Mouse (Mus musculus) forebrain, embryonic 10.5 days (tissue): ENCODE measurements at regions not wholly inside any gene's neighbourhood (a gene's known extent, or its start where the extent isn't known, plus 50 kb on each side); places are given as distances from the start of the nearest gene placed in this dataset.

ENCODE experiments used
- DNase-seq: peaks from one replicate; pipeline ENCODE4 v3.0.0-alpha.2; 2017; ENCODE audit warnings: low spot score; ENCODE audit errors: extremely low spot score
- H3K27ac ChIP-seq: fragments of 300-500 bp; sonication (generic); 2 replicates; pipeline ENCODE4 v1.5.1; 2016; ENCODE audit warnings: mild to moderate bottlenecking
- H3K27me3 ChIP-seq: fragments of 300-500 bp; sonication (generic); 2 replicates; pipeline ENCODE4 v1.6.1; 2016; ENCODE audit warnings: mild to moderate bottlenecking; ENCODE audit not compliant: poor library complexity, severe bottlenecking
- H3K36me3 ChIP-seq: fragments of 300-500 bp; sonication (generic); replicated peaks from 2 replicates; pipeline ENCODE4 v1.6.1; 2016; ENCODE audit warnings: mild to moderate bottlenecking, moderate library complexity
- H3K4me1 ChIP-seq: fragments of 300-500 bp; sonication (generic); 2 replicates; pipeline ENCODE4 v1.6.1; 2016
- H3K4me3 ChIP-seq: fragments of 300-500 bp; sonication (generic); 2 replicates; pipeline ENCODE4 v1.5.1; 2016; ENCODE audit warnings: mild to moderate bottlenecking, moderate library complexity
- H3K9me3 ChIP-seq: fragments of 300-500 bp; sonication (generic); 2 replicates; pipeline ENCODE4 v1.6.1; 2016; ENCODE audit warnings: mild to moderate bottlenecking, moderate library complexity
- whole genome bisulfite sequencing: fragments of 180-500 bp; shearing (Covaris S2); methylation state at CpG from one replicate; pipeline ENCODE4 v1.1.7; 2016; 5-methylcytosine and 5-hydroxymethylcytosine counted together

GRCm38 (mm10) chr15:96834162-96834843 is 134.8 kb upstream of the Slc38a2 start:
- no peaks in the 10 kb centered on the region for H3K9me3 ChIP-seq
- no peaks in the 10 kb centered on the region for H3K27me3 ChIP-seq
- WGBS = 89% methylated on average over 10 of the region's 10 CpGs
- H3K4me3 ChIP-seq = no peak overlapping the region
- no peaks in the 10 kb centered on the region for H3K4me1 ChIP-seq
- no peak overlapping the region for H3K27ac ChIP-seq
- DNase-seq = no peak
- H3K36me3 ChIP-seq = no peaks in the 10 kb centered on the region

GRCm38 (mm10) chr15:96832389-96832788 is 132.9 kb upstream of the Slc38a2 start:
- H3K36me3 ChIP-seq = no peaks in the 10 kb centered on the region
- H3K9me3 ChIP-seq = no peaks in the 10 kb centered on the region
- H3K4me1 ChIP-seq = no peaks in the 10 kb centered on the region
- 91% methylated on average over 10 of the region's 10 CpGs for WGBS
- no peak overlapping the region for H3K4me3 ChIP-seq
- no peak overlapping the region for H3K27ac ChIP-seq
- no peak for DNase-seq
- H3K27me3 ChIP-seq = no peaks in the 10 kb centered on the region

GRCm38 (mm10) chr15:96831256-96831655 is 131.7 kb upstream of the Slc38a2 start:
- no peaks in the 10 kb centered on the region for H3K27me3 ChIP-seq
- 93% methylated on average over 10 of the region's 10 CpGs for WGBS
- H3K27ac ChIP-seq = no peak overlapping the region
- DNase-seq = no peak
- no peak overlapping the region for H3K4me3 ChIP-seq
- no peaks in the 10 kb centered on the region for H3K36me3 ChIP-seq
- no peaks in the 10 kb centered on the region for H3K4me1 ChIP-seq
- H3K9me3 ChIP-seq = no peaks in the 10 kb centered on the region

GRCm38 (mm10) chr15:96830578-96830977 is 131.0 kb upstream of the Slc38a2 start:
- Histone ChIP-seq H3K4me1 (no peaks in the 10 kb centered on the region), H3K4me3 (no peak overlapping the region), H3K9me3 (no peaks in the 10 kb centered on the region), H3K27ac (no peak overlapping the region), H3K36me3 (no peaks in the 10 kb centered on the region), H3K27me3 (no peaks in the 10 kb centered on the region)
- 93% methylated on average over 11 of the region's 11 CpGs for WGBS
- no peak for DNase-seq

- no peak for DNase-seq
- Histone ChIP-seq H3K4me3 (no peak overlapping the region), H3K27ac (no peak overlapping the region), H3K36me3 (no peaks in the 10 kb centered on the region), H3K9me3 (no peaks in the 10 kb centered on the region), H3K27me3 (no peaks in the 10 kb centered on the region), H3K4me1 (no peaks in the 10 kb centered on the region)
- 94% methylated on average over 12 of the region's 12 CpGs for WGBS
Observed at GRCm38 (mm10) chr15:96829941-96830340, 130.4 kb upstream of the Slc38a2 start.

GRCm38 (mm10) chr15:96828681-96829080 is 129.2 kb upstream of the Slc38a2 start:
- Histone ChIP-seq H3K27ac (no peak overlapping the region), H3K4me1 (no peaks in the 10 kb centered on the region), H3K9me3 (no peaks in the 10 kb centered on the region), H3K4me3 (no peak overlapping the region), H3K27me3 (no peaks in the 10 kb centered on the region), H3K36me3 (no peaks in the 10 kb centered on the region)
- DNase-seq = no peak
- 90% methylated on average over 8 of the region's 8 CpGs for WGBS

- 92% methylated on average over 8 of the region's 8 CpGs for WGBS
- Histone ChIP-seq H3K36me3 (no peaks in the 10 kb centered on the region), H3K27ac (no peak overlapping the region), H3K4me1 (no peaks in the 10 kb centered on the region), H3K4me3 (no peak overlapping the region), H3K27me3 (no peaks in the 10 kb centered on the region), H3K9me3 (no peaks in the 10 kb centered on the region)
- DNase-seq = no peak
Observed at GRCm38 (mm10) chr15:96827931-96828330, 128.4 kb upstream of the Slc38a2 start.

- 85% methylated on average over 7 of the region's 7 CpGs for WGBS
- H3K27me3 ChIP-seq = no peaks in the 10 kb centered on the region
- no peak overlapping the region for H3K27ac ChIP-seq
- no peaks in the 10 kb centered on the region for H3K36me3 ChIP-seq
- H3K4me1 ChIP-seq = no peaks in the 10 kb centered on the region
- no peak for DNase-seq
- H3K4me3 ChIP-seq = no peak overlapping the region
- H3K9me3 ChIP-seq = no peaks in the 10 kb centered on the region
Observed at GRCm38 (mm10) chr15:96818435-96818834, 118.9 kb upstream of the Slc38a2 start.

- DNase-seq = no peak
- Histone ChIP-seq H3K4me3 (no peak overlapping the region), H3K9me3 (peaks cover 2% of the 10 kb centered on the region; the same call in 1 of the 2 replicates), H3K27me3 (no peaks in the 10 kb centered on the region), H3K4me1 (no peaks in the 10 kb centered on the region), H3K27ac (no peak overlapping the region), H3K36me3 (no peaks in the 10 kb centered on the region)
- 90% methylated on average over 5 of the region's 5 CpGs for WGBS
Observed at GRCm38 (mm10) chr15:96817626-96818025, 118.1 kb upstream of the Slc38a2 start.

- no peak overlapping the region for H3K27ac ChIP-seq
- no peak for DNase-seq
- no peaks in the 10 kb centered on the region for H3K27me3 ChIP-seq
- H3K4me3 ChIP-seq = no peak overlapping the region
- H3K9me3 ChIP-seq = peaks cover 8% of the 10 kb centered on the region
- H3K36me3 ChIP-seq = no peaks in the 10 kb centered on the region
- 86% methylated on average over 5 of the region's 5 CpGs for WGBS
- H3K4me1 ChIP-seq = no peaks in the 10 kb centered on the region
Observed at GRCm38 (mm10) chr15:96816997-96817570, 117.6 kb upstream of the Slc38a2 start.

GRCm38 (mm10) chr15:96813472-96813871 is 113.9 kb upstream of the Slc38a2 start:
- 83% methylated on average over 2 of the region's 2 CpGs for WGBS

GRCm38 (mm10) chr15:96802729-96803053 is 103.2 kb upstream of the Slc38a2 start:
- Histone ChIP-seq H3K4me1 (no peaks in the 10 kb centered on the region), H3K27ac (no peak overlapping the region), H3K9me3 (no peaks in the 10 kb centered on the region; the same call in 1 of the 2 replicates), H3K36me3 (no peaks in the 10 kb centered on the region), H3K4me3 (no peak overlapping the region), H3K27me3 (no peaks in the 10 kb centered on the region)
- no peak for DNase-seq
- 84% methylated on average over 1 of the region's 1 CpGs for WGBS

More at GRCm38 (mm10) chr15:96813472-96813871, 113.9 kb upstream of the Slc38a2 start:
- H3K4me1 ChIP-seq = no peaks in the 10 kb centered on the region
- no peaks in the 10 kb centered on the region for H3K27me3 ChIP-seq
- H3K27ac ChIP-seq = no peak overlapping the region
- no peak for DNase-seq
- H3K36me3 ChIP-seq = no peaks in the 10 kb centered on the region
- peaks cover 19% of the 10 kb centered on the region for H3K9me3 ChIP-seq
- H3K4me3 ChIP-seq = no peak overlapping the region

GRCm38 (mm10) chr15:96802034-96802728 is 102.7 kb upstream of the Slc38a2 start:
- no peak overlapping the region for H3K27ac ChIP-seq
- DNase-seq = no peak
- 84% methylated on average over 9 of the region's 9 CpGs for WGBS

More at GRCm38 (mm10) chr15:96802034-96802728, 102.7 kb upstream of the Slc38a2 start:
- no peaks in the 10 kb centered on the region; the same call in 1 of the 2 replicates for H3K9me3 ChIP-seq
- H3K27me3 ChIP-seq = no peaks in the 10 kb centered on the region
- no peaks in the 10 kb centered on the region for H3K36me3 ChIP-seq
- no peaks in the 10 kb centered on the region for H3K4me1 ChIP-seq
- no peak overlapping the region for H3K4me3 ChIP-seq
